Mouse (Mus musculus): ENCODE data around the gene Crebrf.

Gene Crebrf

GRCm38 (mm10) chr17:26816810-26817209 is 101.4 kb downstream of the Crebrf start:
- in situ Hi-C loops (cut with MboI, MseI), result no loop called here

GRCm38 (mm10) chr17:26817776-26818175 is 102.3 kb downstream of the Crebrf start:
- in situ Hi-C loops (cut with MboI, MseI), result no loop called here

GRCm38 (mm10) chr17:26826131-26826530 is 110.7 kb downstream of the Crebrf start:
- in situ Hi-C loops (cut with MboI, MseI), result loop anchor here (10.0 kb wide), 1 partner anchor 511 kb away; no protein-coding TSS in a partner anchor

Data from T-helper 2 cell (primary cell).